Mouse (Mus musculus) liver, adult 2 months (tissue): ENCODE data around the gene Srp72.

Experiments
- CTCF ChIP-seq: fragments of 200-500 bp; IDR thresholded peaks from 2 replicates; pipeline ENCODE4 v1.5.1; 2011; ENCODE audit warnings: low read depth, low read length, control low read depth
- POLR2A ChIP-seq: fragments of 200-500 bp; IDR thresholded peaks from 2 replicates; pipeline ENCODE4 v1.6.1; 2011; ENCODE audit warnings: low read length, control low read depth; ENCODE audit not compliant: insufficient read depth; ENCODE audit errors: extremely low read depth

GRCm38 (mm10) chr5:76957954-76958353 is 16.5 kb upstream of the Srp72 start:
- no peak for TF ChIP-seq CTCF
- TF ChIP-seq POLR2A, result no peak
